Mouse (Mus musculus) kidney, adult 8-10 months (tissue): ENCODE measurements at regions not wholly inside any gene's neighbourhood (a gene's known extent, or its start where the extent isn't known, plus 50 kb on each side); places are given as distances from the start of the nearest gene placed in this dataset.

ENCODE experiments used
- DNase-seq, 2 experiments: peaks; one replicate each; pipeline ENCODE4 v3.0.0; 2022

DNA sequence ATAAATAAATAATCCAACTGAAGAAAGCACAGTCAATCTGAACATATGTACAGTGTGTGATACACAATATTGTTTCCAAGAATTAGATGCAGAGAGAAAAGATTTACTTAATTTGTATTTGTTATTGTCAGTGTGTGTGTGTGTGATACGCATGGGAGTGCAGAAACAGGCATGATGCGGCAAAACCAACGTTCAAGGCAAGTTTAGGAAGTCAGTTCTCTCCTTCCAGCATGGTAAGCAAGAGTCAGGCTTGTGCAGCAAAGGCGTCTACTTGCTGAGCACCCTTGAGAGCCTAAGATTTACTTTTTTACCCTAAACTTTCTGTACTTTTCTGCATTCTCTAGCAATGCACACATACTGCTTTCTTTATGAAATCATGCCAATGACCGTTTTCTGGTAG, 102.7 kb upstream of the Sstr4 start:
- DNase-seq = no peak

DNA sequence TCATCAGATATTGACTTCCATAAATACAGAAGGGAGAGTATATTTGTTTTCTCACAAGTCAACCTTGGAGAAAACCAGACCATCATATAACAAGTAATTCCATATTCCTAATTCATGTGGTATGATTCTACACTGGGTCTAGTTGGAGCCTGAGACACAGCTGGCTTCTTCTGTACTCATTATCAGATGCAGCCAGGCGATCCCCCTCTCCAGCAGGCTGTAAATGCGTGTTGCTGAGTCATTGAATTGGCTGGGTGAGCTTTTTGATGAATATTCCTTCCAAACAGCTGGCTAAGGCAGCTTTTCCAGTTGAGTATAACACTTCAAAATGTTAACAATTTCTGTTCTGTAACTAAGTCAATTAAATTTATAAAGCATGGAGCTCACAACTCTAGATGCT, 102.2 kb upstream of the Sstr4 start:
- DNase-seq = no peak

DNA sequence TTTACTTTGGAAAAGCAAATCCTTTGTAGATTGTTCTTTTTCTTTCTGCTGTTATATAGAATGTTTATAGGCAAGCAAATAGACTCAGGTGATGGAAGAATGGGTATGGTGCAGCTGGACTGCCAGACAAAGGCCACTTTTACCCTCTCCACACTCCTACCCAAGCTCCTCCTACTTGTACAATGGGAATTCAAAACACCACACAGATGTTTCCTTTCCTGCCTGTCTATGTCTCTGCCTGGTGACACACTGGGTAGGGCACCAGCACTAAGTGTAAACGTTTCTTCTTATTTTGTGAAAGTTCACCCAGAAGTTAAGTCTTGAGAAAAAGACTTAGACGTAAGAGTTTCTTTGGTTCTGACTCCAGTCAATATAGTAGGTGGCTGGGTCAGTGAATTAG, 94.3 kb upstream of the Sstr4 start:
- DNase-seq = no peak

DNA sequence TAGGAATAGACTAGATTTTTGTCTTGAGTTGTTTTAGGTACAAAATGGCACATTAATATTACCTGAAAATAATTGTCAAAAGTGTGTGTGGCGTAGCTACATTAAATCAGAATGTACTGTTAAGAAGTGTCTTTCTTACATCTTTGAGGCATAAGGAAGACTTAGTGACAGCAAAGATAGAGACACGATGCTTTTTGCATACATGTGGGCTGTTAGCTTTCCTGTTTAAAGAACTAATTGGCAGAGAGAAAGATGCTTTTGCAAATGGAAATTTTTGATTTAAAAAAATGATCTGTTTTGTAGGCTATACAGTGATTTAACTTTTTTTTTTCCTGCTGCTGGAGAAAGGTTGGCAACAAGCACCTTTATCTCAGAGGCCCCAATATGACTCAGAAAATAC, 82.9 kb upstream of the Sstr4 start:
- DNase-seq = no peak

DNA sequence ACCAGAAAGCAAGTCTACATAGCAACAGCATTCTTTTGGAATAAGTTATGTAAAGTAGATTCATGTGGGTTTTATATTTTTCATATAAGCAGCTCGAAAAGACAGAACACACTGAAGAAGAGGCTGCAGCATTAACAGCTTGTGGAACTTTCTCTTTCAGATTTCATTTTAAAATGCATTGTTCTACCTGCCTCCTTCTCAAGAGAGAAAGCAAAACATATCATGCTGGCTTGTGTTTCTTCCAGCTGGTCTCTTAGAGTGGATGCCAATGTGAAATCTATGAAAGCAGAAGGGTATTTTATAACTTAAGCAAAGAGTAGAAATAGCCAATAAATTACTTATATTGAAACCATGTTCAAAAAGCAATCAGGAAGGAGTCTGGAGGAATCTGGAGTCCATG, 74.2 kb upstream of the Sstr4 start:
- no peak for DNase-seq

DNA sequence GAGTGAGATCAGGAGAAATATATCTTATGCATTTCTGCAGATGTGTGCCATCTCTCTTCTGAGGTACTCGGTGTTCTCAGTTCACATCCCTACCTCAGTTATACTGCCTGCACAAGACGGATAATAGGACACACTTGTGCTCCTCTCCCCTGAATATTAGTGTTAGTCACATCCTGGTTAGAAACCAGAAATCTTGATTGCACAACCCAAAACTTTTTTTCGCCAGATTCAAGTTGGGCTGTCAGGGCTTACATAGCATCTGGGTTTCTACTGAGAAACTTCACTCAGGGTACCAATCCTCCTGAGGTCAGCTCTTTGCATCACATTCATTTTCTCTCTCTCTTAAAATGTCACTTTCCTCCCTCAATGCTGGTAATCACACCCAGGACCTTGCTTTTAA, 69.8 kb upstream of the Sstr4 start:
- DNase-seq = no peak

DNA sequence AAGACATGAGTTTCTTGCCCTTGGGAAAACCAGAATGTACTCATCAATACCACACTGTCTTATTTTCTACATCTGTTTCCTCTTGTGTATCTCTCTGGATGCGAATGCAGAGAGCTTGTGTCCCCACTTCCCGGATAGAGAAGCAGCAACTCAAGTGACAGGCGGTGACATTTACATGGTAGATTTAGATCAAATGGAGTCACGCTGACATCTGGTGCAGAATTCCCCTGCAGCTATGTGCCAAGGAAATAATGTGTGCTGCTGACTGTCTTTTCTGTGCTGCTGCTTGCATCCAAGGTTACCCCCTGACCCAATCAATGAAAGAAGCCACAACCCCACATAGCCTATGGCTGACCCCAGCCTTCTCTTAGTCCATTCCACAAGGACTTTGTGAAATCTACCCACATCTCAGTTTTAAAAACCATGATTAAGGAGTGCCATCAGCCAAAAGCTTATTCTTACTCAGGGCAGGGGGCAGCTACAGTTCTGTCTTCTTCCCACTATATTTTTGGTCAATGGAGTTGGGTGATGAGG, 69.2 kb upstream of the Sstr4 start:
- no peak for DNase-seq

DNA sequence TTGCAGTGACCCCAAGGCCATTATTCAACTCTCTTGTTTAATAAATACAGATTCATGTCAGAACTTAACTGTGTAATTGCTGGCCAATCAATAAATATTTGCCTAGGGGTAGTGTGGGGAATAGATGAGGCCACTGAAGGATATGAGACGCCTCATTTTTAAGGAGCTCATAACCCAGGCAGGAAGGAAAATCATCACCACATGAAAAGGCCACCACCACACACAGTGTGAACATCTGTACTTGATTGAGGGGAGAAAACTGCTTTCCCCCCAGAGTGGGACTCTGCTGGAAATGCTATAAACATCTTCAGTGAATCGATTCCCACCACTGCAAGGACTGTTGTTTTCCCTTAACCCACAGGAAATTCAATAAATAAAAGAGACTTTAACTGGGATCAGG, 68.7 kb upstream of the Sstr4 start:
- DNase-seq = no peak

DNA sequence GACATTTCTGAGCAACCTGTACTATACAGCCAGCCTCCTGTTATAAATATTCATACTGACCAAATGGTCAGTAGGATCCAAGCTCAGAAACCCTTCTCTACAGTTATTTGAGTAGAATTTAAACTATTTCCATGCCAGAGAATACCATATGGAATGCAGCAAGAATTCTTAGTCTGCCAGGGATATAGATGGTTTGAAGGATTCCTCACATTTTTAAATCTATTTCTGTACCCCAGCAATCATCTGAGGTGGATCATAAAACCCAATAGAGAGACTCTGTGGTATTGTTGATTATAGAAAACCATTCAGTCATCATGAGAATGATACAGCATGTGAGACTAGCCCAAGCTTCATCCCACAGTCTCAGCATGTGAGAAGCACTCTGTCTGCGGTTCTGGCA, 67.6 kb upstream of the Sstr4 start:
- no peak for DNase-seq

DNA sequence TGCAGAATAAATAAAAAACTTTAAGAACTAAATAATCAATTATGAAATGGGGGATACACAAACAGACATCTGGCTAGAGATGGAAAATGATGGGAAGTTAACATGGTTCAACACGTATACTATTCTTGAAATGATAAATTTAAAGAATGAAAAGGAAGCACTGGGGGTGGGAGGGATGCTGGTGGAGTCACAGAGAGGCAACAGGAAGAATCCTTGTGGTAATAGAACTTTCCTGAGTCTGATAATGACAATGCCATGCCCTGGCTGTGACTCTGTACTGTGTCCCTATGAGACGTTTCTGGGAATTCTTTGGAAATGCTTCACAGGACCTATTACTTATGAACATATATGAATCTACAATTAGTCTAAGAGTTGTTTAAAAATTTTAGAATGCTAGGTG, 64.8 kb upstream of the Sstr4 start:
- no peak for DNase-seq

DNA sequence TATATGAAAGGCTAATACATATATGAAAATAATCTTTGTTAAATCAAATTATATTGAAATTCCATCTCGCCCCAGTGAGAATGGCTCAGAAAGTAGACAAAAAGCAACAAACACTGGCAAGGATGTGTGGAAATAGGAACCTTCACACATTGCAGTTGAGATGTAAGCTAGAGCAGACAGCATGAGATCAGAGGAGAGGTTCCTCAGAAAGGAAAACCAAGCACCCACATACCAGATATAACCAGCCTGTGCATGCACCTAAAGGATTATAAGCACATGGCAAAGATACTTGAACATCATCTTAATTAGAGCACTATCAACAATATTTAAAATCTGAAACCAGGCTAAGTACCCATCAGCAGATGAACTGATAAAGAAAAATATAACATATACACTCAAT, 60.6 kb upstream of the Sstr4 start:
- DNase-seq = no peak

DNA sequence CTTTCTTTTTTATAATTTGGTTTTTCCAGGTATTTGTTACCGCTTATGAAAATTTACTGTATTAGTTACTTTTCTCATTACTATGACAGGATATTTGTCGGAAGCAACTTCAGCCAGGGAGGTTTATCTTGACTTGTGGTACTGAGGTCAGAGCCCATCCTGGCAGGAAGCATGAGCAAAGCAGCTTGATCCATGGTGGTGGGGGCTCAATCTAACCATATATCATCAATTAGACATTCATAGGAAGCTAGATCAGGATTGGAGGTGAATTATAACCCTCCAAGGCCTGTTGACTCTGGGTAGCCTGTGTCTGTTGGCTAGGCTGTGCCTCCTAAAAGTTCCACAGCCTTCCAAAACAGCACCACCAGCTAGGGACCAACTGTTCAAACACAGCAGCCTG, 58.5 kb upstream of the Sstr4 start:
- peak; percentile 7 to 32 for DNase-seq

DNA sequence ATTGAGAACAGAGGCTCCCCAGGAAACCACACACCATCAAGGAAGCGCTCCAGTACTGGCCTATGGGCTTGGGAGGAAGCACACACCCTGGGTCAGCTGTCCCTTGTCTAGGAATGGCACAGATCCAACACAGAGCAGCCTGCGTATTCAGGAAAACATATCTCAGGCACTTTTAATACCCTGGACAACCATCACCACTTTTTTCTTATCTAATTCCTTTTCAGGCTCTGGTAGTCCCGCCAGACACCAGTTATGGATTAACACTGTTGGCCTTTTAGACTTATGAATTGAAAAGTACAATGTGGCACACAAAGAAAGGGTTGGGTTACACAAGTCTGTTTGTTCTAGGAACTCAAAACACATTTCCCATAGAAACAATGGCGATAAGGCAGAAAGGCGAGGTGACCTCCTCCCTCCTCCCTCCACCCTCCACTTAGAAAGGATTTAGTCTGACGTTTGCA, 56.8 kb upstream of the Sstr4 start:
- DNase-seq = peak; percentile 52 to 77

DNA sequence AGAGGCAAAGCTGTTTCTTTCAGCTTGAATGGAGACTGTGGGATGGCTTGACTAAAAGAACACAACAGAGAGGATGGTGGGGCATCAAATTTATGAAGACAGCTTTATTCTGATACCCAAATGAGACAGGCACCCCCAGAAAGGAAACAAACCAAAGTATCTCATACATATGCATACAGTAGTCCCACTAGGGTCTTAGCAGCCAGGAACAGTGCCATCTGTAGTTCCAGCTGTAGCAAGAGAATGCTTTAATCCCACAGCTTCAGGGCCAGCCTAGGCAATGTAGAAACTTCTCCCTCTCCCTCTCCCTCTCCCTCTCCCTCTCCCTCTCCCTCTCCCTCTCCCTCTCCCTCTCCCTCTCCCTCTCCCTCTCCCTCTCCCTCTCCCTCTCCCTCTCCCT, 56.2 kb upstream of the Sstr4 start:
- DNase-seq = no peak

DNA sequence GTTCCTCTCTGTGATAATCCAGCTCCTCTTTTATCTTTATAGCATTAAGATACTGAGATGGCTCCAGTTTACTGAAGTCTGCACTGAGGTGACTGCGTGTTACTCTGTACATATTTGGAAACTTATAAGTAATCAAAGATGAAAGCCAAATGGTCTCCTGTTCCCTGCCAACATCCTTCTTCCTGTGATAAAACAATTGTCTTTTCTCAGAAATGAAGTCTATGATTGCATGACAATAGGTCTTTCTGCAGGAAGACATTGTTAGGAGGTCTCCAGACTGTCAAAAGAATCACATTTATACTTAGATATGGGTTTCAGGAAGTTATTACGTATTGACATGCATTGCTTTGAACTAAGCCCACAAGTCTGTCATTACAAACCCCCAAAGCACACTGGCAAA, 51.0 kb upstream of the Sstr4 start:
- no peak for DNase-seq
